Mouse (Mus musculus): Measurements from ENCODE around the gene Cby1. TPM values are rescaled to one million over a fixed set of nuclear protein-coding genes. Genes with fewer than 3 reads are reported as not detected.

Gene Cby1
- total RNA-seq, 2 experiments from 2014 or later: 0.77 to 5.3 TPM

- ATAC-seq (replicated peaks; ENCODE audit: low FRiP score, poor library complexity, severe bottlenecking): no peak
Observed at GRCm38 (mm10) chr15:79695516-79695915, 36.5 kb downstream of the Cby1 start.

- no peak for ATAC-seq (replicated peaks; ENCODE audit: low FRiP score, poor library complexity, severe bottlenecking)
Observed at GRCm38 (mm10) chr15:79696508-79696907, 37.5 kb downstream of the Cby1 start.

- 0 out of 2 replicates have a peak, but pooled peaks have one; percentile 41 for ATAC-seq (replicated peaks; ENCODE audit: low FRiP score, poor library complexity, severe bottlenecking)
Observed at GRCm38 (mm10) chr15:79697011-79697410, 38.0 kb downstream of the Cby1 start.

GRCm38 (mm10) chr15:79697558-79698187 lies 38.7 kb downstream of the Cby1 start:
- ATAC-seq (replicated peaks; ENCODE audit: low FRiP score, poor library complexity, severe bottlenecking): no peak

GRCm38 (mm10) chr15:79706603-79707214 lies 47.7 kb downstream of the Cby1 start:
- ATAC-seq (replicated peaks; ENCODE audit: low FRiP score, poor library complexity, severe bottlenecking): no peak

- peak; percentile 50 for ATAC-seq (replicated peaks; ENCODE audit: low FRiP score, poor library complexity, severe bottlenecking)
Observed at GRCm38 (mm10) chr15:79708229-79708822, 49.3 kb downstream of the Cby1 start.

- no peak for ATAC-seq (replicated peaks; ENCODE audit: low FRiP score, poor library complexity, severe bottlenecking)
Observed at GRCm38 (mm10) chr15:79715646-79716045, 56.6 kb downstream of the Cby1 start.

- no peak for ATAC-seq (replicated peaks; ENCODE audit: low FRiP score, poor library complexity, severe bottlenecking)
Observed at GRCm38 (mm10) chr15:79716710-79717109, 57.7 kb downstream of the Cby1 start.

Other genes starting within 250 kb of the Cby1 start
- 13.2 and 14.6 TPM in 2 replicates for gene Csnk1e, start 203.6 kb upstream of the Cby1 start, total RNA-seq (2015; ENCODE audit: low replicate concordance)
- gene Csnk1e, start 203.6 kb upstream of the Cby1 start, total RNA-seq (2017; ENCODE audit: low replicate concordance): 3.9 and 16.3 TPM in 2 replicates
- gene Kcnj4, start 154.0 kb upstream of the Cby1 start, total RNA-seq (2015; ENCODE audit: low replicate concordance): not detected in 2 replicates
- not detected in 2 replicates for gene Kcnj4, start 154.0 kb upstream of the Cby1 start, total RNA-seq (2017; ENCODE audit: low replicate concordance)
- not detected in 2 replicates for gene Kdelr3, start 142.8 kb upstream of the Cby1 start, total RNA-seq (2015; ENCODE audit: low replicate concordance)
- not detected in 2 replicates for gene Kdelr3, start 142.8 kb upstream of the Cby1 start, total RNA-seq (2017; ENCODE audit: low replicate concordance)
- gene Ddx17, start 112.5 kb upstream of the Cby1 start, total RNA-seq (2015; ENCODE audit: low replicate concordance): 58.0 and 58.7 TPM in 2 replicates
- 96.5 and 123 TPM in 2 replicates for gene Ddx17, start 112.5 kb upstream of the Cby1 start, total RNA-seq (2017; ENCODE audit: low replicate concordance)
- gene Dmc1, start 54.1 kb upstream of the Cby1 start, total RNA-seq (2015; ENCODE audit: low replicate concordance): 0.42 and 6.7 TPM in 2 replicates
- gene Dmc1, start 54.1 kb upstream of the Cby1 start, total RNA-seq (2017; ENCODE audit: low replicate concordance): 2.0 TPM in 2 replicates
- gene Fam227a, start 243 bp upstream of the Cby1 start, total RNA-seq (2015; ENCODE audit: low replicate concordance): 3.3 and 3.5 TPM in 2 replicates
- 0.70 and 5.0 TPM in 2 replicates for gene Fam227a, start 243 bp upstream of the Cby1 start, total RNA-seq (2017; ENCODE audit: low replicate concordance)
- gene Tomm22, start 11.7 kb downstream of the Cby1 start, total RNA-seq (2015; ENCODE audit: low replicate concordance): 40.9 and 49.3 TPM in 2 replicates
- 26.8 and 57.8 TPM in 2 replicates for gene Tomm22, start 11.7 kb downstream of the Cby1 start, total RNA-seq (2017; ENCODE audit: low replicate concordance)
- gene Josd1, start 28.7 kb downstream of the Cby1 start, total RNA-seq (2015; ENCODE audit: low replicate concordance): 6.0 and 6.7 TPM in 2 replicates
- gene Josd1, start 28.7 kb downstream of the Cby1 start, total RNA-seq (2017; ENCODE audit: low replicate concordance): 9.1 and 9.2 TPM in 2 replicates
- 14.4 and 35.2 TPM in 2 replicates for gene Gtpbp1, start 31.6 kb downstream of the Cby1 start, total RNA-seq (2015; ENCODE audit: low replicate concordance)
- gene Gtpbp1, start 31.6 kb downstream of the Cby1 start, total RNA-seq (2017; ENCODE audit: low replicate concordance): 23.6 and 31.2 TPM in 2 replicates
- gene Sun2, start 83.3 kb downstream of the Cby1 start, total RNA-seq (2015; ENCODE audit: low replicate concordance): 23.4 and 26.5 TPM in 2 replicates
- 44.7 and 48.8 TPM in 2 replicates for gene Sun2, start 83.3 kb downstream of the Cby1 start, total RNA-seq (2017; ENCODE audit: low replicate concordance)
- 4.2 TPM in 1 of 2 replicates, not detected in the other for gene Dnal4, start 118.7 kb downstream of the Cby1 start, total RNA-seq (2015; ENCODE audit: low replicate concordance)
- gene Dnal4, start 118.7 kb downstream of the Cby1 start, total RNA-seq (2017; ENCODE audit: low replicate concordance): 0.68 and 1.7 TPM in 2 replicates
- 0.19 TPM in 1 of 2 replicates, not detected in the other for gene Nptxr, start 145.6 kb downstream of the Cby1 start, total RNA-seq (2015; ENCODE audit: low replicate concordance)
- 0.17 TPM in 1 of 2 replicates, not detected in the other for gene Nptxr, start 145.6 kb downstream of the Cby1 start, total RNA-seq (2017; ENCODE audit: low replicate concordance)
- not detected in 2 replicates for gene Npcd, start 175.0 kb downstream of the Cby1 start, total RNA-seq (2015; ENCODE audit: low replicate concordance)
- 0.34 TPM in 1 of 2 replicates, not detected in the other for gene Npcd, start 175.0 kb downstream of the Cby1 start, total RNA-seq (2017; ENCODE audit: low replicate concordance)
- 2.7 and 4.0 TPM in 2 replicates for gene Cbx6, start 175.5 kb downstream of the Cby1 start, total RNA-seq (2015; ENCODE audit: low replicate concordance)
- gene Cbx6, start 175.5 kb downstream of the Cby1 start, total RNA-seq (2017; ENCODE audit: low replicate concordance): 6.6 and 8.1 TPM in 2 replicates
- gene Apobec3, start 232.5 kb downstream of the Cby1 start, total RNA-seq (2015; ENCODE audit: low replicate concordance): 79.8 and 80.1 TPM in 2 replicates
- gene Apobec3, start 232.5 kb downstream of the Cby1 start, total RNA-seq (2017; ENCODE audit: low replicate concordance): 73.5 and 75.2 TPM in 2 replicates